Mouse (Mus musculus): ENCODE results near the gene Cdcp2. TPM values are rescaled to one million over a fixed set of nuclear protein-coding genes. Genes with fewer than 3 reads are reported as not detected.

Gene Cdcp2
- 0.06 TPM in 1 of 2 replicates, not detected in the other for polyA plus RNA-seq (2016; fragmentation: Nextera tagmentation; extraction: Ambion mirVana)

DNA sequence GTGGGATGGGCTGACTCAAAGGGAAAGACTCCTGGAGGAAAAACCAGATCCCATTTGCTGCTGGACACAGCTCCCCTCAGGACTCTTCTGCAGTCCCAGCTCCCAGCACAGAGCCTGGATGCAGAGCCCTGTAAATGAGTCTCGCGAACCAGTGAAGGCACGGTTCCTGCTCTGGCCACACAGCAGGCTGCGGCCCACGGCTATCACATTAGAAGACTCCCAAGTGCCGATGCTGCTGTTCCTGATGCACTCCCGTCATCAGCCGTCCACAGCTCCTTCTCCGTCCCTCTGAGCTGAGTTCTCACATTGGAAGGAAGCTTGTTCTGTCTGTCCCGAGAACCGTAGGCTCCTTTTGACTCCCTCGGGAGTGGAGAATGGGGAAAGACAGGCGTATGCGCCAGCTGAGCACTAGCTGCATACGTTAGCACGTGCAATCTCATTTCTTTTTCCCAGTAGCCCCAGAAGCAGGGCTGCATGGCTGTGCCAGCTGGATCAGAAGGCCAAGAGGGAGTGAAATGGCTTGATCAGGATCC is at the start of gene Cdcp2:
Cdcp2 (plus strand) TSS at position 51 of the 533 bp plus-strand sequence.
- 67% methylated on average over 16 of the region's 16 CpGs for WGBS
- peaks cover 64% of the 10 kb centered on the region for H3K4me1 ChIP-seq

DNA sequence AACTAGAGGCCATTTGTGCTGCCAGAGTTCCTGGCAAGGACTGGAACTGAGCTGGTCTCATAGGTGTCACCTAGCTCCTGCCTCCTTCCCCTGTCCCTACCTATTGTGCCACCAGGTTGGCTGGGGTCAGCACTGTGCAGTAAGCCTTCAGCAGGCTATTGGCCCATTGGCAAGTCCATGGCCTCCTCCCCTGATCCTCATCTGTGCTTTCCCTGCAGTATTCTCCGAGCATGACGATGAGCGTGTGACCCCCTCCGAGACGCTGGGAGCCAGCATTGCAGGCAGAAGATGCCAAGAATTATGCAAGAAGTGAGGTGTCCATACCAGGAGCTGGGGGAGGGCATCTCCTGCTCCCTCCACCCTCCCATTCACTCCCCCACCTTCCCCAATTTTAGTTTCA is 48.9 kb upstream of the Cdcp2 start:
- no peaks in the 10 kb centered on the region for H3K27me3 ChIP-seq (ENCODE audit: poor library complexity, severe bottlenecking)
- H3K27ac ChIP-seq, result no peak overlapping the region
- no peak overlapping the region for H3K4me3 ChIP-seq
- WGBS, result 97% methylated on average over 5 of the region's 5 CpGs
- peaks cover 15% of the 10 kb centered on the region for H3K4me1 ChIP-seq
- no peaks in the 10 kb centered on the region for H3K9me3 ChIP-seq
- peaks cover 80% of the 10 kb centered on the region for H3K36me3 ChIP-seq (replicated peaks)
- no peak for DNase-seq (ENCODE audit: extremely low spot score, low spot score)

More for the DNA sequence above, at the start of gene Cdcp2:
- 0 out of 2 replicates have a peak, but pooled peaks cover 5% of the 10 kb centered on the region for H3K27me3 ChIP-seq (ENCODE audit: poor library complexity, severe bottlenecking)
- no peak within 1 kb of the TSS for H3K4me3 ChIP-seq
- no peaks in the 10 kb centered on the region for H3K9me3 ChIP-seq
- no peak for DNase-seq (ENCODE audit: extremely low spot score, low spot score)
- H3K36me3 ChIP-seq (replicated peaks), result no peaks in the 10 kb centered on the region
- H3K27ac ChIP-seq, result peak within 1 kb of the TSS; percentile 62

GRCm38 (mm10) chr4:107048568-107049162 is 48.0 kb upstream of the Cdcp2 start:
- peaks cover 72% of the 10 kb centered on the region for H3K36me3 ChIP-seq (replicated peaks)
- H3K27ac ChIP-seq, result no peak overlapping the region
- H3K27me3 ChIP-seq (ENCODE audit: poor library complexity, severe bottlenecking), result no peaks in the 10 kb centered on the region
- H3K4me1 ChIP-seq, result peaks cover 18% of the 10 kb centered on the region
- H3K4me3 ChIP-seq, result no peak overlapping the region
- WGBS, result 93% methylated on average over 11 of the region's 11 CpGs
- DNase-seq (ENCODE audit: extremely low spot score, low spot score), result no peak
- H3K9me3 ChIP-seq, result no peaks in the 10 kb centered on the region

DNA sequence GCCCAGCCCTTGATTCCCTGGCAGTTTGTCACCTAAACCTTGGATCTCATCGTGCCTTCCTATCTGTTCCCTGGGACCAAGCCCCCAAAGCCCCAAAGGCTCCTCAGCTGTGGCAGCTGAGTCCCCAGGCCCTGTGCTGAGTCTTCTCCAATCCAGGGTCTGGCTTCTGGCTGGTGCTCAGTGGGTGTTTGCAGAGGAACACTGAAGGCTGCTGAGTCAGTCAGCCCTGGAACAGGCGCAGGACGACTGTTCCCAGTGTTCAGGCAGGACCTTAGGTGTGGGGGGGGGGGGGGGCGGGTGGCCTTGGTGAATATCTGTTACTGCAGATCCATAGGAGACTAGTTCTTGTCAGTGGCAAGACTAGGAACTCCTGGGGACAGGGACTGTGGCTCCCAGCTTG is 44.8 kb upstream of the Cdcp2 start:
- 58% methylated on average over 4 of the region's 4 CpGs for WGBS
- no peaks in the 10 kb centered on the region for H3K27me3 ChIP-seq (ENCODE audit: poor library complexity, severe bottlenecking)
- DNase-seq (ENCODE audit: extremely low spot score, low spot score), result no peak
- H3K4me3 ChIP-seq, result no peak overlapping the region
- H3K9me3 ChIP-seq, result no peaks in the 10 kb centered on the region
- H3K36me3 ChIP-seq (replicated peaks), result peaks cover 61% of the 10 kb centered on the region
- H3K4me1 ChIP-seq, result peaks cover 18% of the 10 kb centered on the region
- H3K27ac ChIP-seq, result 0 out of 2 replicates have a peak overlapping the region, but pooled peaks have one; percentile 44

DNA sequence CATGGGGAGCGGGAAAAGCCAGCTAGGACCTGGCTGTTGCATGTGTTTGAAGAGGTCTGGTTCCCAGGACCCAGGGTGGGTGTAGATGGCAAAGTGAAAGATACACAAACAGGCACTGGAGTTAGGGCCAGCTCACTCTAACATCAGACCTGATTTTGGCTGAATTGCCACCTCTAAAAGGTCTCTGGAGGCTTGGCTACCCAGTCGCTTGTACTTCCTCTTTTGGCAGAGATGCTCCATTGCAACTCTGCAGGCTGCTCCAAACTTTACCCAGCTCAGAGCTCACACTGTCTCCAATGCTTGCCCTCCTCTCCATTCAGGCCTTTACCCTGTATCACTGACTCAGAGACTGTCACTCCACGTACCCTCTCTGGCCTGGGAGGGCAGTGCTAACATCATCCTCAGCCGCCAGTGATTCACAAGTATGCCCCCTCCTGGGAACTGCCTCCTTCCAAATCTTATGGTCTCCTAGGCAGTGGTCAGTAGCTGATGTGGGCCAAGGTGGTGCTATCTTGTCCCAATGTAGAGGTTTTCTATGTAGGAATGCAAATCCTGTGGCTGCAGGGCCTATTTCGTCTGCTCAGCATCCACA is 43.6 kb upstream of the Cdcp2 start:
- Histone ChIP-seq H3K4me1 (peaks cover 18% of the 10 kb centered on the region), H3K27me3 (ENCODE audit: poor library complexity, severe bottlenecking) (no peaks in the 10 kb centered on the region), H3K4me3 (no peak overlapping the region), H3K9me3 (no peaks in the 10 kb centered on the region), H3K27ac (peak overlapping the region; percentile 48; the same call in 1 of the 2 replicates), H3K36me3 (replicated peaks) (peaks cover 61% of the 10 kb centered on the region)
- 48% methylated on average over 5 of the region's 5 CpGs for WGBS
- DNase-seq (ENCODE audit: extremely low spot score, low spot score), result no peak

GRCm38 (mm10) chr4:107056088-107056487 is 40.6 kb upstream of the Cdcp2 start:
- H3K27ac ChIP-seq, result no peak overlapping the region
- H3K9me3 ChIP-seq, result no peaks in the 10 kb centered on the region
- DNase-seq (ENCODE audit: extremely low spot score, low spot score), result no peak
- peaks cover 68% of the 10 kb centered on the region for H3K36me3 ChIP-seq (replicated peaks)
- H3K4me1 ChIP-seq, result peaks cover 13% of the 10 kb centered on the region
- H3K27me3 ChIP-seq (ENCODE audit: poor library complexity, severe bottlenecking), result no peaks in the 10 kb centered on the region
- H3K4me3 ChIP-seq, result no peak overlapping the region
- WGBS, result 91% methylated on average over 3 of the region's 3 CpGs

- no peak overlapping the region for H3K27ac ChIP-seq
- WGBS, result 88% methylated on average over 5 of the region's 5 CpGs
- no peaks in the 10 kb centered on the region for H3K4me1 ChIP-seq
- H3K27me3 ChIP-seq (ENCODE audit: poor library complexity, severe bottlenecking), result no peaks in the 10 kb centered on the region
- H3K4me3 ChIP-seq, result no peak overlapping the region
- DNase-seq (ENCODE audit: extremely low spot score, low spot score), result no peak
- H3K36me3 ChIP-seq (replicated peaks), result peaks cover 86% of the 10 kb centered on the region
- H3K9me3 ChIP-seq, result no peaks in the 10 kb centered on the region
Measured at GRCm38 (mm10) chr4:107058346-107058745, 38.3 kb upstream of the Cdcp2 start.

- Histone ChIP-seq H3K36me3 (replicated peaks) (peaks cover 90% of the 10 kb centered on the region), H3K27me3 (ENCODE audit: poor library complexity, severe bottlenecking) (no peaks in the 10 kb centered on the region), H3K9me3 (no peaks in the 10 kb centered on the region), H3K4me3 (no peak overlapping the region), H3K27ac (no peak overlapping the region), H3K4me1 (no peaks in the 10 kb centered on the region)
- 93% methylated on average over 6 of the region's 6 CpGs for WGBS
- DNase-seq (ENCODE audit: extremely low spot score, low spot score), result no peak
Measured at GRCm38 (mm10) chr4:107058781-107059180, 37.9 kb upstream of the Cdcp2 start.

DNA sequence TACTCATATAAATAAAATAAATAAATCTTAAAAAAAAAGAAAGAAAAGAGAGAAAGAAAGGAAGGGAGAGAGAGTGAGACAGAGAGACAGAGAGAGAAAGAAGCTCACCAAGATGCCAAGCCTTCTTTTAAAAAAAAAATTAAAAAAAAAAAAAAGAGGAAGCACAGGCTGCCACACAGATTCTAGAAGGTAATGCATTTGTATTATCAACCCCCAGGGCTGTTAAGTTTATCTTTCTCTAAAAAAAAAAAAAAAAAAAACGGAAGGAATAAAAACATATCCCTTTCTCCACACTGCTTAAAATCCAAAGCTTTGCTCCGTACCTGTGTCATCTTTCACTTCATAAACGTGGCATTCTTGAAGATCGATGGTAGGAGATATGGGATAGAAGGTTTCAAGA is 35.1 kb upstream of the Cdcp2 start:
- 92% methylated on average over 4 of the region's 4 CpGs for WGBS
- H3K36me3 ChIP-seq (replicated peaks), result peaks cover 84% of the 10 kb centered on the region
- no peak overlapping the region for H3K4me3 ChIP-seq

DNA sequence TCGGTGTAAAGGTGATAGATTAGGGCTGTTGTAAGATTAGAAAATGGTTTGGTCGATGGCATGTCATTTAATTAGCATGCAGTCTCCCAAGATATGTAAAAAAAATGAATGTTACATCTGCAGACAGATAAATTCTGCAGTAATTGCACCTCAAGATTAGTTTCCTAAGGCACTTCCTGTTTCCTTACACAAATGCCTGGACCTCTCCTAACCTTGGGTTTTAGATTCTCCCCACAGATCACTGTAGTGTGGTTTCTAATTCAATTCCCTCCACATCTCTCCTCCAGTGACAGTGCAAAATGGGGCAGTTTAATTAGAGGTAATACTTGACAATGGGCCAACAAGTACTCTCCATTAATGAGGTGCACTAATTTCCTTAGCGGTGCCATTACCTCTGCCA is 33.5 kb upstream of the Cdcp2 start:
- peaks cover under 1% of the 10 kb centered on the region; the same call in 1 of the 2 replicates for H3K27me3 ChIP-seq (ENCODE audit: poor library complexity, severe bottlenecking)
- DNase-seq (ENCODE audit: extremely low spot score, low spot score), result no peak
- H3K9me3 ChIP-seq, result no peaks in the 10 kb centered on the region
- H3K4me1 ChIP-seq, result peaks cover 25% of the 10 kb centered on the region
- H3K4me3 ChIP-seq, result no peak overlapping the region
- 89% methylated on average over 3 of the region's 3 CpGs for WGBS
- H3K27ac ChIP-seq, result no peak overlapping the region
- peaks cover 67% of the 10 kb centered on the region for H3K36me3 ChIP-seq (replicated peaks)

More for the DNA sequence above, 35.1 kb upstream of the Cdcp2 start:
- Histone ChIP-seq H3K9me3 (no peaks in the 10 kb centered on the region), H3K4me1 (peaks cover 11% of the 10 kb centered on the region), H3K27me3 (ENCODE audit: poor library complexity, severe bottlenecking) (no peaks in the 10 kb centered on the region), H3K27ac (no peak overlapping the region)
- DNase-seq (ENCODE audit: extremely low spot score, low spot score), result no peak

GRCm38 (mm10) chr4:107064394-107065098 is 32.1 kb upstream of the Cdcp2 start:
- Histone ChIP-seq H3K36me3 (replicated peaks) (peaks cover 54% of the 10 kb centered on the region), H3K27me3 (ENCODE audit: poor library complexity, severe bottlenecking) (peaks cover 5% of the 10 kb centered on the region; the same call in 1 of the 2 replicates), H3K27ac (no peak overlapping the region), H3K4me3 (no peak overlapping the region), H3K9me3 (no peaks in the 10 kb centered on the region), H3K4me1 (peaks cover 30% of the 10 kb centered on the region)
- 93% methylated on average over 5 of the region's 5 CpGs for WGBS
- no peak for DNase-seq (ENCODE audit: extremely low spot score, low spot score)

GRCm38 (mm10) chr4:107066252-107067124 is 30.2 kb upstream of the Cdcp2 start, which contains the start of the genes Mrpl37 and Cyb5rl:
Gene Mrpl37, minus strand, starts transcription at chr4:107066868.
Gene Cyb5rl, plus strand, starts transcription at chr4:107066988.
- Histone ChIP-seq H3K9me3 (no peaks in the 10 kb centered on the region), H3K27me3 (ENCODE audit: poor library complexity, severe bottlenecking) (peaks cover 5% of the 10 kb centered on the region; the same call in 1 of the 2 replicates), H3K27ac (peak within 1 kb of the TSS; percentile 92), H3K4me1 (peaks cover 30% of the 10 kb centered on the region), H3K36me3 (replicated peaks) (peaks cover 35% of the 10 kb centered on the region), H3K4me3 (peak within 1 kb of the TSS; percentile 96)
- under 1% methylated on average over 60 of the region's 60 CpGs for WGBS
- peak; percentile 94 for DNase-seq (ENCODE audit: extremely low spot score, low spot score)
